Mouse (Mus musculus): ENCODE data around the gene Cdh22. TPM values are rescaled to one million over a fixed set of nuclear protein-coding genes. Genes with fewer than 3 reads are reported as not detected.

The Cdh22 gene
- polyA plus RNA-seq, 1 experiment: 1.3 TPM

GRCm38 (mm10) chr2:165252801-165253200, 18.1 kb upstream of the Cdh22 start:
- no peaks in the 10 kb centered on the region for H3K27me3 ChIP-seq (ENCODE audit: control insufficient read depth, insufficient read depth, low read length)
- 84% methylated on average over 9 of the region's 9 CpGs for WGBS

GRCm38 (mm10) chr2:165252381-165252780, 17.7 kb upstream of the Cdh22 start:
- no peaks in the 10 kb centered on the region for H3K36me3 ChIP-seq (ENCODE audit: control insufficient read depth, insufficient read depth, low read length)
- TF ChIP-seq POLR2A (IDR thresholded peaks at IDR 0.05; ENCODE audit: low read depth, low read length): no peak
- no peak for TF ChIP-seq CTCF (IDR thresholded peaks at IDR 0.05; ENCODE audit: extremely low read depth, insufficient read depth, insufficient read length, insufficient replicate concordance)
- H3K27me3 ChIP-seq (ENCODE audit: control insufficient read depth, insufficient read depth, low read length): no peaks in the 10 kb centered on the region
- no peaks in the 10 kb centered on the region for H3K4me1 ChIP-seq (ENCODE audit: control insufficient read depth, insufficient read depth, insufficient read length)
- 86% methylated on average over 8 of the region's 8 CpGs for WGBS
- H3K27ac ChIP-seq (ENCODE audit: insufficient read depth, low read length): no peak overlapping the region
- H3K4me3 ChIP-seq (ENCODE audit: extremely low read depth, insufficient read depth, insufficient read length): no peak overlapping the region
- no peak for DNase-seq (ENCODE audit: low read depth in 1 of 2, low spot score in 2 of 2)

More at GRCm38 (mm10) chr2:165252801-165253200, 18.1 kb upstream of the Cdh22 start:
- DNase-seq (ENCODE audit: low read depth in 1 of 2, low spot score in 2 of 2): no peak
- Histone ChIP-seq H3K27ac (ENCODE audit: insufficient read depth, low read length) (no peak overlapping the region), H3K4me1 (ENCODE audit: control insufficient read depth, insufficient read depth, insufficient read length) (no peaks in the 10 kb centered on the region), H3K36me3 (ENCODE audit: control insufficient read depth, insufficient read depth, low read length) (no peaks in the 10 kb centered on the region), H3K4me3 (ENCODE audit: extremely low read depth, insufficient read depth, insufficient read length) (no peak overlapping the region)
- TF ChIP-seq CTCF (IDR thresholded peaks at IDR 0.05; ENCODE audit: extremely low read depth, insufficient read depth, insufficient read length, insufficient replicate concordance): no peak
- TF ChIP-seq POLR2A (IDR thresholded peaks at IDR 0.05; ENCODE audit: low read depth, low read length): no peak

GRCm38 (mm10) chr2:165250903-165251302, 16.2 kb upstream of the Cdh22 start:
- WGBS: 0% methylated on average over 1 of the region's 1 CpGs
- Histone ChIP-seq H3K4me1 (ENCODE audit: control insufficient read depth, insufficient read depth, insufficient read length) (no peaks in the 10 kb centered on the region), H3K36me3 (ENCODE audit: control insufficient read depth, insufficient read depth, low read length) (no peaks in the 10 kb centered on the region), H3K27me3 (ENCODE audit: control insufficient read depth, insufficient read depth, low read length) (no peaks in the 10 kb centered on the region), H3K27ac (ENCODE audit: insufficient read depth, low read length) (no peak overlapping the region), H3K4me3 (ENCODE audit: extremely low read depth, insufficient read depth, insufficient read length) (no peak overlapping the region)
- TF ChIP-seq CTCF (IDR thresholded peaks at IDR 0.05; ENCODE audit: extremely low read depth, insufficient read depth, insufficient read length, insufficient replicate concordance) (no peak), POLR2A (IDR thresholded peaks at IDR 0.05; ENCODE audit: low read depth, low read length) (no peak)
- DNase-seq (ENCODE audit: low read depth in 1 of 2, low spot score in 2 of 2): no peak

- Histone ChIP-seq H3K27me3 (ENCODE audit: control insufficient read depth, insufficient read depth, low read length) (no peaks in the 10 kb centered on the region), H3K27ac (ENCODE audit: insufficient read depth, low read length) (no peak overlapping the region), H3K36me3 (ENCODE audit: control insufficient read depth, insufficient read depth, low read length) (no peaks in the 10 kb centered on the region), H3K4me3 (ENCODE audit: extremely low read depth, insufficient read depth, insufficient read length) (no peak overlapping the region), H3K4me1 (ENCODE audit: control insufficient read depth, insufficient read depth, insufficient read length) (no peaks in the 10 kb centered on the region)
- 73% methylated on average over 3 of the region's 3 CpGs for WGBS
- no peak for DNase-seq (ENCODE audit: low read depth in 1 of 2, low spot score in 2 of 2)
- TF ChIP-seq POLR2A (IDR thresholded peaks at IDR 0.05; ENCODE audit: low read depth, low read length) (no peak), CTCF (IDR thresholded peaks at IDR 0.05; ENCODE audit: extremely low read depth, insufficient read depth, insufficient read length, insufficient replicate concordance) (no peak)
Observed at GRCm38 (mm10) chr2:165248967-165249366, 14.3 kb upstream of the Cdh22 start.

- DNase-seq (ENCODE audit: low read depth in 1 of 2, low spot score in 2 of 2): no peak
- H3K27ac ChIP-seq (ENCODE audit: insufficient read depth, low read length): no peak overlapping the region
- WGBS: 79% methylated on average over 11 of the region's 11 CpGs
- H3K4me3 ChIP-seq (ENCODE audit: extremely low read depth, insufficient read depth, insufficient read length): no peak overlapping the region
- H3K4me1 ChIP-seq (ENCODE audit: control insufficient read depth, insufficient read depth, insufficient read length): no peaks in the 10 kb centered on the region
- no peak for TF ChIP-seq POLR2A (IDR thresholded peaks at IDR 0.05; ENCODE audit: low read depth, low read length)
- TF ChIP-seq CTCF (IDR thresholded peaks at IDR 0.05; ENCODE audit: extremely low read depth, insufficient read depth, insufficient read length, insufficient replicate concordance): no peak
- no peaks in the 10 kb centered on the region for H3K27me3 ChIP-seq (ENCODE audit: control insufficient read depth, insufficient read depth, low read length)
- H3K36me3 ChIP-seq (ENCODE audit: control insufficient read depth, insufficient read depth, low read length): no peaks in the 10 kb centered on the region
Observed at GRCm38 (mm10) chr2:165246349-165246748, 11.7 kb upstream of the Cdh22 start.

- DNase-seq (ENCODE audit: low read depth in 1 of 2, low spot score in 2 of 2): no peak
- Histone ChIP-seq H3K36me3 (ENCODE audit: control insufficient read depth, insufficient read depth, low read length) (no peaks in the 10 kb centered on the region), H3K27me3 (ENCODE audit: control insufficient read depth, insufficient read depth, low read length) (0 out of 2 replicates have a peak, but pooled peaks cover 4% of the 10 kb centered on the region), H3K4me3 (ENCODE audit: extremely low read depth, insufficient read depth, insufficient read length) (no peak overlapping the region), H3K4me1 (ENCODE audit: control insufficient read depth, insufficient read depth, insufficient read length) (no peaks in the 10 kb centered on the region), H3K27ac (ENCODE audit: insufficient read depth, low read length) (no peak overlapping the region)
- TF ChIP-seq POLR2A (IDR thresholded peaks at IDR 0.05; ENCODE audit: low read depth, low read length) (no peak), CTCF (IDR thresholded peaks at IDR 0.05; ENCODE audit: extremely low read depth, insufficient read depth, insufficient read length, insufficient replicate concordance) (no peak)
- WGBS: 49% methylated on average over 11 of the region's 11 CpGs
Observed at GRCm38 (mm10) chr2:165243122-165243720, 8.6 kb upstream of the Cdh22 start.

GRCm38 (mm10) chr2:165242575-165242974, 7.9 kb upstream of the Cdh22 start:
- no peaks in the 10 kb centered on the region for H3K4me1 ChIP-seq (ENCODE audit: control insufficient read depth, insufficient read depth, insufficient read length)
- H3K36me3 ChIP-seq (ENCODE audit: control insufficient read depth, insufficient read depth, low read length): no peaks in the 10 kb centered on the region
- TF ChIP-seq CTCF (IDR thresholded peaks at IDR 0.05; ENCODE audit: extremely low read depth, insufficient read depth, insufficient read length, insufficient replicate concordance): no peak
- TF ChIP-seq POLR2A (IDR thresholded peaks at IDR 0.05; ENCODE audit: low read depth, low read length): no peak
- 34% methylated on average over 13 of the region's 13 CpGs for WGBS
- no peak overlapping the region for H3K27ac ChIP-seq (ENCODE audit: insufficient read depth, low read length)
- DNase-seq (ENCODE audit: low read depth in 1 of 2, low spot score in 2 of 2): no peak
- H3K4me3 ChIP-seq (ENCODE audit: extremely low read depth, insufficient read depth, insufficient read length): no peak overlapping the region
- 0 out of 2 replicates have a peak, but pooled peaks cover 4% of the 10 kb centered on the region for H3K27me3 ChIP-seq (ENCODE audit: control insufficient read depth, insufficient read depth, low read length)
